Mouse (Mus musculus) skeletal muscle tissue, adult 2 months (tissue): Measurements from ENCODE around the gene Slc2a8.

Experiments
- DNase-seq: peaks from one replicate; pipeline ENCODE4 v3.0.0-alpha.2; 2012; ENCODE audit warnings: low read depth, low spot score

The Slc2a8 gene

GRCm38 (mm10) chr2:32928947-32929829, 52.7 kb downstream of the Slc2a8 start:
- no peak for DNase-seq

- DNase-seq = peak; percentile 49
Measured at GRCm38 (mm10) chr2:32928235-32928946, 53.5 kb downstream of the Slc2a8 start.

DNA sequence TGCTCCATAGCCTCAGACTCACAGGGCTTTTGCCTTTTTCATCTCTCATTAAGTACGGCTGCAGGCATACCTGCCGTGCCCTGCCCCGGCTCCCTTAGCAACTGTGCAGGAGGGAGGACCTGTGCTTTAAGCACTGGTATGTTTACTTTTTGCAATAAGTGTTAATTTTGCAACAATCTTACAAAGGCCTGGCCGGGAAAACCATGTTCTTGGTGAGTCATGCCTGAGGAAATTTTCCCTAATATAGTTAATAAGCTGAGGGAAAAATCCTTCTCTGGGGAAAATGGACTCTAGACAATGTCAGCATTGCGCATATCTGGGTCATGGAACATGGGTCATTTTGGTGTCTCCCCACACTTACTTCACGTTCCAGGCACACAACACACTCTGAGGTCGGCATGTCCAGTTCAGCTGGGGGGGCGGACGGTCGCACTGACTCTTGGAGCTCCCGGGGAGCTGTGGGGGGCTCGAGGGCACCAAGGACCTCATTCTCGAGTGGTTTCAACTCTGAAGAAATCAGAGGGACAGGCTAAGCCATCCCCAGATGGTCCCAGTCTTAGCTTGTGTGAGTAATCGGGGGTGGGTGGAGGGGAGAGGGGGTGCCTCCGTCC, 54.2 kb downstream of the Slc2a8 start:
- no peak for DNase-seq

- no peak for DNase-seq
Measured at GRCm38 (mm10) chr2:32926330-32927075, 55.4 kb downstream of the Slc2a8 start.

GRCm38 (mm10) chr2:32924306-32924844, 57.5 kb downstream of the Slc2a8 start:
- no peak for DNase-seq

DNA sequence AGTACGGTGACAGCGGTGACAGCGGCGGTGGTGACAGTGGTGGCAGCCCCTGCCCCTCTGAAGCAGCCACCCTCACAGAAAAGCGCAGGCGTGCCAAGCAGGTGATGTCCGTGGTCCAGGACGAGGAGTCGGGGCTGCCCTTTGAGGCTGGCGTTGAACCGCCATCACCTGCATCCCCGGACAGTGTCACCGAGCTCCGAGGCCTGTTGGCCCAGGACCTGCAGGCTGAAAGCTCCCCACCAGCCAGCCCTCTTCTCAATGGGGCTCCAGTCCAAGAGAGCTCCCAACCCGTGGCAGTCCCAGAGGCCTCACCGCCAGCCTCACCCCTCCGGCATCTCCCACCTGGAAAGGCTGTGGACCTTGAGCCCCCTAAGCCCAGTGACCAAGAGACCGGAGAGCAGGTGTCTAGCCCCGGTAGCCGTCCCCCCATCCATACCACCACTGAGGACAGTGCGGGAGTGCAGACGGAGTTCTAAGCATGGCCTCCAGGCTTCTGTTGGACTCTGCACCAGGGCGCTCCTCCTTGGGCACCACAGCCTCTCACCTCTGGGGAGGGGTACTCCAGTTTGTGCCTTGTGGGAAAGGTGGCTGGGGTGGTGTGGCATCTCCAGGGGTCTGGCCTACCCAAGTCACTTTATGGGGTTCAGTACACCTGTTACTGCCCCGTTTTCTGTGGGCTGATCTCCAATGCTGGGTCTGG, 58.2 kb downstream of the Slc2a8 start:
- no peak for DNase-seq
